Mouse (Mus musculus) neural tube, embryonic 15.5 days (tissue): ENCODE measurements around the gene Slc9a6. TPM values are rescaled to one million over a fixed set of nuclear protein-coding genes. Genes with fewer than 3 reads are reported as not detected.

ENCODE experiments used
- ATAC-seq: fragments of 200-750 bp; cut with Nextera tagmentation; 2 replicates; pipeline ENCODE4 v1.8.0; 2017; ENCODE audit warnings: mild to moderate bottlenecking, moderate TSS enrichment, moderate library complexity; ENCODE audit not compliant: low FRiP score
- H3K27ac ChIP-seq: fragments of 300-500 bp; sonication (generic); replicated peaks from 2 replicates; pipeline ENCODE4 v1.5.1; 2015; ENCODE audit warnings: mild to moderate bottlenecking, inconsistent platforms
- H3K27me3 ChIP-seq: fragments of 300-500 bp; sonication (generic); replicated peaks from 2 replicates; pipeline ENCODE4 v1.6.1; 2015; ENCODE audit warnings: inconsistent platforms
- H3K36me3 ChIP-seq: fragments of 300-500 bp; sonication (generic); 2 replicates; pipeline ENCODE4 v1.6.1; 2015; ENCODE audit warnings: inconsistent platforms
- H3K4me1 ChIP-seq: fragments of 300-500 bp; sonication (generic); 2 replicates; pipeline ENCODE4 v1.6.1; 2015; ENCODE audit warnings: inconsistent platforms
- H3K4me2 ChIP-seq: fragments of 300-500 bp; sonication (generic); 2 replicates; pipeline ENCODE4 v1.6.1; 2015; ENCODE audit warnings: inconsistent platforms, mild to moderate bottlenecking, moderate library complexity
- H3K4me3 ChIP-seq: fragments of 300-500 bp; sonication (generic); replicated peaks from 2 replicates; pipeline ENCODE4 v1.5.1; 2015; ENCODE audit warnings: mild to moderate bottlenecking, inconsistent platforms
- H3K9ac ChIP-seq: fragments of 300-500 bp; sonication (generic); replicated peaks from 2 replicates; pipeline ENCODE4 v1.6.1; 2015; ENCODE audit warnings: mild to moderate bottlenecking, inconsistent platforms
- H3K9me3 ChIP-seq: fragments of 300-500 bp; sonication (generic); replicated peaks from 2 replicates; pipeline ENCODE4 v1.6.1; 2016; ENCODE audit warnings: inconsistent platforms
- WGBS: fragments of 180-500 bp; shearing (Covaris S2); methylation state at CpG from one replicate; pipeline ENCODE4 v1.1.7; 2015; ENCODE audit warnings: mixed read lengths; 5-methylcytosine and 5-hydroxymethylcytosine counted together
- polyA plus RNA-seq: library from polyadenylated mRNA; unstranded; fragments of >200 nt; fragmentation: Nextera tagmentation; extraction: Ambion mirVana; gene quantifications from 2 replicates; pipeline ENCODE4 v1.2.1, GENCODE M21; 2015

Gene Slc9a6
- polyA plus RNA-seq, 1 experiment from 2014 or later, result 61.9 TPM

DNA sequence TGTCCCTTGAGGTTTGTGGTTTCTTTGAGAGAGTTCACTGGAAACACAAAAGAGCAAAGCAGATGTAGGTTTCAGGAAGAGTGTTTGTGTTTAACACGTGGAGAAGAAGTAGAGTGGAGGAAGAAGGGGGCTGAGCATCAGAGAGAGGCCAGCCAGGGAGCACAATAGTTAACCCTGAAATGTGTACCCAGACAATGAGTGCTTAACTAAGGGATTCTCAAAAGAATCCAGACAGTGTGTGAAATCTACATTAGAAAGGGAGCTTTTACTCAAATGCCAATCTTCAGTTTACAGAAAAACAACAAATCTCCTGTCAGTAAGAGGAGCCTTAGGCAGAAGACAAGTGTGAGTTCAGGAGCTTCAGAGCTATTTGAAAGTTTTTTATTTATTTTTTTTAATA is 30.5 kb downstream of the Slc9a6 start:
- no peaks in the 10 kb centered on the region for H3K9me3 ChIP-seq

DNA sequence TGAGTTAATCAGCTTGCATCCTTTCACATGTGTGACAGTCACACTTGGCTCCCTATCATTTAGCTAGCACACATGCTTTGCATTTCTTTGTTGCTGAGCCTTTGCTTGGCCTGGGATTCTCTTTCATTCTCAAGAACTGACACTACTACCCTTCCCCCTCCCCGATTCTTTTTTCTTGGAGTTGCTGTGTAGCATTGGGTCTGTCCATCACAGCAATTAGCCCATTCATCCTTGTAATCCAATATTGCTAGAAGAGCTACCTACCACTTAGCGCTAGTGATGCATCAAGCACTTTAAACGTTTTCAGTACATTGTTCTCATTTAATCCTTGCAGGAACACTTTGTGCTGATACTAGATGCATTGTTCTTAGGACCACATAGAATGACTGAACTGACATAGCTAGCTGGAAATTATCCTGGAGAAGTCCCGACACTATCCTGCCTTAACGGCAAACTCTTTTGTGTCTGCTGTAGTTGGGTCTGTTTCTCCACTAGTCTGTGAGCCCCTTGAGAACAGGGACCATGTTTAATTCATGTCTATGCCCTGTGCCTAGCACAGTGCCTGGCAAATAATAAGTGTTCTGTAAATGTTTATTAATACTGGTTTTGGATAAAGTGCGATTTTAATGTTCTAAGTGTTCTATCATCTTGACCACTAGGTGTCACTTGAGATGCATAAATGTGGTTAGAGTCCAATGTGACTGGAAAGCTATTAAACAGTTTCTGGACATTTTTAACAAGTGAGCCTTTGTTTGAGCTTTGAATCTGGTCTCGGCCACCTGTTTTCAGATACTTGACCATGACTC is 40.2 kb downstream of the Slc9a6 start:
- ATAC-seq, result no peak
- H3K4me2 ChIP-seq, result no peak overlapping the region
- H3K4me1 ChIP-seq, result no peaks in the 10 kb centered on the region
- no peak overlapping the region for H3K27ac ChIP-seq
- H3K27me3 ChIP-seq, result no peaks in the 10 kb centered on the region
- H3K9ac ChIP-seq, result no peak overlapping the region
- no peak overlapping the region for H3K4me3 ChIP-seq
- no peaks in the 10 kb centered on the region for H3K36me3 ChIP-seq
- WGBS, result 60% methylated on average over 7 of the region's 7 CpGs
- H3K9me3 ChIP-seq, result no peaks in the 10 kb centered on the region

More for the DNA sequence above, 30.5 kb downstream of the Slc9a6 start:
- no peaks in the 10 kb centered on the region for H3K4me1 ChIP-seq
- no peak overlapping the region for H3K9ac ChIP-seq
- H3K27ac ChIP-seq, result no peak overlapping the region
- 0 out of 2 replicates have a peak, but pooled peaks cover 8% of the 10 kb centered on the region for H3K36me3 ChIP-seq
- 9% methylated on average over 1 of the region's 1 CpGs for WGBS
- no peak overlapping the region for H3K4me2 ChIP-seq
- H3K27me3 ChIP-seq, result no peaks in the 10 kb centered on the region
- no peak for ATAC-seq
- no peak overlapping the region for H3K4me3 ChIP-seq

DNA sequence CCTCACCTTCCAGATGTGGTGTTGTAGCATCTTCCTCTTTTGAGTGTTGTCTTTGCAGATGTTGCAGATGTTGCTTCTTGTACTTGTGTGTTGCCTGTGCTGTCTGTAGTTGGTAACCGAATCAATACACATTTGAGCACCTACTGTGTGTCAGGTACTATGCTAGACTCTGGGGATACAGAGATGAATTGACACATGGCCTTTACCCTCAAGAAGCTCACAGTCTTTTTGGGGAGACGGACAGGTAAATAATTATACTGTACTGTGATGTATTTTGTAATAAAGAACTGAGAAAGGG is 40.7 kb downstream of the Slc9a6 start:
- H3K9ac ChIP-seq, result no peak overlapping the region
- H3K9me3 ChIP-seq, result no peaks in the 10 kb centered on the region
- H3K4me1 ChIP-seq, result no peaks in the 10 kb centered on the region
- H3K4me2 ChIP-seq, result no peak overlapping the region
- WGBS, result 85% methylated on average over 2 of the region's 2 CpGs
- no peak overlapping the region for H3K4me3 ChIP-seq
- H3K36me3 ChIP-seq, result no peaks in the 10 kb centered on the region
- ATAC-seq, result no peak
- no peaks in the 10 kb centered on the region for H3K27me3 ChIP-seq
- no peak overlapping the region for H3K27ac ChIP-seq

DNA sequence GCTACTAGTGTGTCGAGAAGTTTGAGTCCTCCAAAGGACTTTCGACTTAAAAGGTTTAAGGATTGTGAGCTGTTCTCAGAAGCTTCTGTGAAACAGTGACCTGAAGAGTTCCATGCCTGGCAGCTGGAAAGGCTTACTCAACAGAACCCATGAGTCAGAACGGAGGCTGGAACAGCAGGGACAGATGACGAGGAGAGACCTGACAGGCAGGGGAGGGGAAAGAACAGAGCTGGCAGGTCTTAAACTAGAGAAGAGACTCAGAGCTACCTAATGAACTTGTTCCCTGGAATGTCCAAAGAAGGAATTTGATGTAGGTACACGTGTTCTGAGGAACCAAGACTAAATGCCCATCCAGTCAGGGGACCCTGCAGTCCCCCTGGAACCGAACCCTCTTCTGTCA is 41.3 kb downstream of the Slc9a6 start:
- Histone ChIP-seq H3K4me2 (no peak overlapping the region), H3K9me3 (no peaks in the 10 kb centered on the region), H3K36me3 (no peaks in the 10 kb centered on the region), H3K27me3 (no peaks in the 10 kb centered on the region), H3K4me3 (no peak overlapping the region), H3K27ac (no peak overlapping the region), H3K9ac (no peak overlapping the region), H3K4me1 (no peaks in the 10 kb centered on the region)
- no peak for ATAC-seq
- 79% methylated on average over 6 of the region's 6 CpGs for WGBS

DNA sequence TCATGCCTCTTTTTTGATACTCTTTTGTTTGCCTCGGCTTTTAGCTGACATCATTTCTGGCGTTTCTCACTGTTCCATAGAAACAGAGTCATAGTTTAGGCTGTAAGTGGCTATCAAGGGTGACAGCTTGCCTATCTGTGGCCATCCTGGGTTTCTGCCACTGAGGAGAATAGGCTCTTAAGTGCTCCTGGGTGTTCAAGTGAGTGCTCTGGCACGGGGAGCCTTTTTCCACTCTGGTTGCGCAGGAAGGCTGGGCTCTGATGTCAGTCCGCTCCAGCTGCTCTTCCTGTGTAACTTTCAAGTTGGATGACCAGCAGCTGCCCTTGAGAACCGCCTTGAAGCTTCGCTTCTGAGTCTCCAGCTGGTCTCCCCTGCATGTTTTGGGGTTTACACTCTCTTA is 42.2 kb downstream of the Slc9a6 start:
- Histone ChIP-seq H3K36me3 (no peaks in the 10 kb centered on the region), H3K27me3 (no peaks in the 10 kb centered on the region), H3K4me3 (no peak overlapping the region), H3K9me3 (no peaks in the 10 kb centered on the region), H3K27ac (no peak overlapping the region), H3K9ac (no peak overlapping the region), H3K4me2 (no peak overlapping the region), H3K4me1 (no peaks in the 10 kb centered on the region)
- WGBS, result 62% methylated on average over 7 of the region's 7 CpGs
- ATAC-seq, result no peak

DNA sequence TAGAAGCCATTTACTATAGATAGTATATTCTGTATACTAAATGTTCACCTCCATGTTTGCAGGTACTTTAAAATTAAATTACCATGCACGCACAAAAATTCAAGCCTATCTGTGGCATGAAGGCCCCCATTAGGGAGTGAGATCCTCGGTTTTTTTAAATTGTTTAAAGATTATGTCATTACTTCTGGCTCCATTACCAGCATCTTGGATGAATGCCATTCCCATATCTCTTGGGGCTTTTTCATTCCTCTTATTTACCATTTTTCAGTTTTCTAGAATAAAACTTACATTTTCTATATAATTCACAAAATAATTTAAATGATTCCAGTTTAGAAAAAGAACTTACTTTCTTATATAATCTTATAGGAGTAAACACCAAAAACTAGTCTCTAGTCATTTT is 46.1 kb downstream of the Slc9a6 start:
- no peaks in the 10 kb centered on the region for H3K9me3 ChIP-seq
- no peaks in the 10 kb centered on the region for H3K36me3 ChIP-seq
- 73% methylated on average over 2 of the region's 2 CpGs for WGBS
- no peak overlapping the region for H3K27ac ChIP-seq
- ATAC-seq, result no peak
- H3K4me3 ChIP-seq, result no peak overlapping the region
- no peaks in the 10 kb centered on the region for H3K4me1 ChIP-seq
- no peaks in the 10 kb centered on the region for H3K27me3 ChIP-seq
- no peak overlapping the region for H3K4me2 ChIP-seq
- no peak overlapping the region for H3K9ac ChIP-seq

DNA sequence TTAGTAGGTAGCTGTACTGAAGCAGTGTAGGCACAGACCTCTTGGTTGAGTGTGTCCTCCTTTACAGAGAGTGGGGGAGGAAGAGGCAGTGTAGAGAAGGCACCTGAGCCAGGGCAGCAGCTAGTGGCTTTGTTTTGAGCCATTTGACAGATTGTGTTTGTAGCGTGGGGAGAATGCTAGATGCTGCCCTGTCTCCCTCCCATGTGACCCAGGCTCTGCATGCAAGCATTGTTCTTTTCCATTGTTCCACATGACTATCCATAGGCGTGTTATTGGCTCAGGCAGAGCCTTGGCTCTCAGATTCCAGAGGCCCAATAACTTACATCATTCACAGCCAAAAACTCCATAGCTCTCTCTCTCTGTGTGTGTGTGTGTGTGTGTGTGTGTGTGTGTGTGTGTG is 49.7 kb downstream of the Slc9a6 start:
- Histone ChIP-seq H3K9ac (no peak overlapping the region), H3K4me1 (no peaks in the 10 kb centered on the region), H3K4me2 (no peak overlapping the region), H3K9me3 (no peaks in the 10 kb centered on the region), H3K27ac (no peak overlapping the region), H3K36me3 (no peaks in the 10 kb centered on the region), H3K4me3 (no peak overlapping the region), H3K27me3 (no peaks in the 10 kb centered on the region)
- 50% methylated on average over 2 of the region's 2 CpGs for WGBS
- ATAC-seq, result no peak

DNA sequence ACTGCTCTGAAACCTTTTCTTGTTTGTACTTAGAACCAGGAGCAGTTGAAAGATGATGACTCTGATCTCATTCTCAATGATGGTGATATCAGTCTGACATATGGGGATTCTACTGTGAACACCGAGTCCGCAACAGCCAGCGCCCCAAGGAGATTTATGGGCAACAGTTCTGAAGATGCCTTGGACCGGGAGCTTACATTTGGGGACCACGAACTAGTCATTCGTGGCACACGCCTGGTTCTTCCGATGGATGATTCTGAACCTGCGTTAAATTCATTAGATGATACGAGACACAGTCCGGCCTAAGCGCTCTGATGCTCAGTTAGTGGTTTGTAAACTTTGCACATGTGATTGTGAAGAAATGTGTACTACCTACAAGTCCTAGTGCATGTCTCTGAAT is 51.6 kb downstream of the Slc9a6 start:
- H3K27me3 ChIP-seq, result no peaks in the 10 kb centered on the region
- H3K9ac ChIP-seq, result no peak overlapping the region
- no peaks in the 10 kb centered on the region for H3K9me3 ChIP-seq
- no peak overlapping the region for H3K4me3 ChIP-seq
- no peaks in the 10 kb centered on the region for H3K36me3 ChIP-seq
- H3K4me1 ChIP-seq, result no peaks in the 10 kb centered on the region
- ATAC-seq, result no peak
- H3K4me2 ChIP-seq, result no peak overlapping the region
- WGBS, result 68% methylated on average over 12 of the region's 12 CpGs
- no peak overlapping the region for H3K27ac ChIP-seq

DNA sequence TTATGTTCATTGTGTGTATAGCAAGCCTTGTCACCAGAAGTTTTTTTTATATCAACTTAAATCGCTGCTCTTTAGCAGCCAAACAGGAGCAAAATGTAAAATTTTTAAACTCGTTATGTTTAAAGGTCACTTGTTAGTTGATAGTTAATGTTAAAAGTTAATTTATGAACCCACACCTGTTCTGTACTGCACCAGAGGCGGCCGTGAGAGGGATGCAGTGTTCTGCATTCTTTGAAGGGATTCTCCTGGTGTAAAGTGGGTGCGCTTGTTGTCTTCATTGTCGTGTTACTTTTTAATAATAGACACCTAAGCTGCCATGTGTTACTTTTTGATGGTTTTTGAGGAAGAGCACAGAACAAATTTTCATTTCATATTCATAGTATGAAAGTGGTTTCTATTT is 52.8 kb downstream of the Slc9a6 start:
- Histone ChIP-seq H3K4me2 (no peak overlapping the region), H3K4me3 (no peak overlapping the region), H3K9ac (no peak overlapping the region), H3K27ac (no peak overlapping the region), H3K4me1 (no peaks in the 10 kb centered on the region), H3K36me3 (no peaks in the 10 kb centered on the region), H3K9me3 (no peaks in the 10 kb centered on the region), H3K27me3 (no peaks in the 10 kb centered on the region)
- 80% methylated on average over 6 of the region's 6 CpGs for WGBS
- ATAC-seq, result no peak

DNA sequence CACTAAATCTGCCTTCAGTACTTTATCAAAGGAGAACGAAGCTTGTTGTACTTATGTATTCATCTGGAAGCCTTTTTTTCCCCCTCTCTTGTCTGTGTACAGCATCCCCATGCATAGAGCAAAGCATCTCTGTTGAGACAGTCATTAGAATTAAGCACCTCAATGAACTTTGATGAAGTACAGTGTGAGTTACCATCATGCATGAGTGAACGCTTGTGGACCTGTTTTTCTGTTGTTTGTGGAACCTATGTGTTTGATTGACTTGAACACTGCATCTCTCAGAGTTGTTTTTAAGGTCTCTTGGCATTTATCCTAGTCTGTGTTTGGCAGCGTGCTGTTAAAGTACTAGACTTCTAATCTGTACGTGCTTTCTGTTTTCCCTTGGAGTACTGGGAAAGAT is 53.8 kb downstream of the Slc9a6 start:
- Histone ChIP-seq H3K9ac (no peak overlapping the region), H3K27ac (no peak overlapping the region), H3K4me3 (no peak overlapping the region), H3K4me2 (no peak overlapping the region), H3K27me3 (no peaks in the 10 kb centered on the region), H3K9me3 (no peaks in the 10 kb centered on the region), H3K36me3 (no peaks in the 10 kb centered on the region), H3K4me1 (no peaks in the 10 kb centered on the region)
- 64% methylated on average over 4 of the region's 4 CpGs for WGBS
- ATAC-seq, result no peak

DNA sequence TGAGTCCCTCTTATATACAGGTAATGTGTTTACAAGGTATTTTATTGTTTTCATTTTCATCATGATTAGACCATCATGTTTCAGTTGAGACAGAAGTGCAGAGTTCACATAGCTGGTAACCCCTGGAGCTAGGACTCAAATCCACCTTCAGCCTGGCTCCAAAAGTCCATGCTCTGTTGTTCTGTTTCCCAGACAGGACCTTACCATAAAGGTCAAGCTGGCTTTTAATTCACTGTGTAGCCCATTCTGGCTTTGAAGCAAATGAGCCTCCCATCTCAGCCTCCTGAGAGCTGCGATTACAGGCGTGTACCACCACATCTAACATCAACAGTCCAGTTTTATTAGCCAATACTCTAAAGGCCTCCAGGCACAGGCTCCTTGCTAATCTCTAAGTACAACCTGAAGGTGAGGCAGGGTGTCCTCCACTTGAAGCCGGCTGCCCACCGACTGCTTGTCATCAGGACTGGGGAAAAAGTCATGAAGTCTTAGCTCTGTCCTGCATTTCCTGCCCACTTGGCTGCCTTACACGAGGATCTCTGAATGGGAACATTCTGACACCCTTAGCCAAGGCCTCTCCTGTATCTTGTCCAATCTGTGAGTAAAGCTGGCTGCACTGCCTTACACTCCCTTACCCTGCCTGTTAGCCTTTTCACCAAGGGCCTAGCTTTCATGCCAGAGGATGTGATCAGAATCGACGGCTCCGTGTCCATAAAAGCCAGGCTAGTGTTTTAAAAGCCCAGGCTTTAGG is 55.8 kb downstream of the Slc9a6 start:
- H3K4me3 ChIP-seq, result no peak overlapping the region
- no peaks in the 10 kb centered on the region for H3K36me3 ChIP-seq
- H3K9me3 ChIP-seq, result no peaks in the 10 kb centered on the region
- no peak overlapping the region for H3K27ac ChIP-seq
- WGBS, result 79% methylated on average over 8 of the region's 8 CpGs
- H3K9ac ChIP-seq, result no peak overlapping the region
- no peaks in the 10 kb centered on the region for H3K27me3 ChIP-seq
- no peaks in the 10 kb centered on the region for H3K4me1 ChIP-seq
- no peak overlapping the region for H3K4me2 ChIP-seq
- ATAC-seq, result no peak

DNA sequence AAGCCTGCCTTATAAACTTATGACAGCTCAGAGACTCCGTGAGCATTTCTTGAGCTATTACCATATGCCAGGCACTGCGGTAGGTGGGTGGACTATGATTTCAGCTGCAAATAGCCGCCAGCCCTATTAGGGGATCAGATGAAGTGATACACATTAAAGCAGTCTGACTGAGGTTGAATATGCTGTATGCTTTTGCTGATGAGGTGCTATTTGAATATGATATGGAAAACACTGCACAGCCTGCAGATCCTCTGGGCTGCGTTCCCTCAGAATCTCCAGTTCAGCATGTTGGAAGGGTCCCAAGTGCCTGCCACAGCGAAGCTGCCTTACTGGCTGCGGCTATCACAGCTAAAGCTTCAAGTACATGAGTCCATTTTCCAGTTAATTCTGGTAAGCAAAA is 57.7 kb downstream of the Slc9a6 start:
- Histone ChIP-seq H3K9ac (no peak overlapping the region), H3K4me1 (no peaks in the 10 kb centered on the region), H3K27me3 (no peaks in the 10 kb centered on the region), H3K4me3 (no peak overlapping the region), H3K36me3 (no peaks in the 10 kb centered on the region), H3K27ac (no peak overlapping the region), H3K9me3 (no peaks in the 10 kb centered on the region), H3K4me2 (no peak overlapping the region)
- WGBS, result 86% methylated on average over 6 of the region's 6 CpGs
- no peak for ATAC-seq
